Mouse (Mus musculus): ENCODE results near the gene P2ry10b. TPM values are rescaled to one million over a fixed set of nuclear protein-coding genes. Genes with fewer than 3 reads are reported as not detected.

P2ry10b gene
- polyA plus RNA-seq, 1 experiment = not detected

DNA sequence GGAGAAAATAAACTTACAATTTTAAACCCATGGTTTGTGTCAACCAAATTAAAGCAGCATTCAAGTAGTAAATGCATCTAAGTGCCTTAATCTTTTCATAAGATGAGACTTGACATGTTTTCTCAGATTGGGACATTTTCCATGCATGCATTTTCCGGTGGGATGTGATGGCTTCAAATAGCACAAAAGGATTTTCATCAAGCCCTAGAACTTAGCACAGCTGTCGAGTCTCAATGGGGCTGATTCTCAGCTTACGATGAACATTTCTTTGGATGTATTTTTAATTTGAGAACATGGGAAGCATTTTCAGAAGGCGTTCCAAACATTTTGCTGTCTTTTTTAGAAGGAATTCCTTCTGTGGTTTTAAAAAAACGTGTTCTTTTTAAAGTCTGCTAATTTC, 1.3 kb downstream of the P2ry10b start:
- Histone ChIP-seq H3K4me3 (ENCODE audit: low read depth, low read length) (no peak overlapping the region), H3K27me3 (ENCODE audit: control insufficient read depth, insufficient read depth, low read length, poor library complexity, severe bottlenecking) (no peaks in the 10 kb centered on the region), H3K4me1 (ENCODE audit: control insufficient read depth, insufficient read depth, low read length) (no peaks in the 10 kb centered on the region), H3K36me3 (ENCODE audit: control insufficient read depth, insufficient read depth, low read length, poor library complexity, severe bottlenecking) (no peaks in the 10 kb centered on the region), H3K27ac (ENCODE audit: insufficient read depth, low read length) (no peak overlapping the region), H3K9me3 (replicated peaks; ENCODE audit: control insufficient read depth, insufficient read depth, low read length, poor library complexity, severe bottlenecking) (no peaks in the 10 kb centered on the region), H3K9ac (ENCODE audit: low read depth, poor library complexity, severe bottlenecking) (no peak overlapping the region)
- TF ChIP-seq EP300 (IDR thresholded peaks at IDR 0.05; ENCODE audit: insufficient read depth, low read depth, low read length) (no peak), POLR2A (IDR thresholded peaks at IDR 0.05; ENCODE audit: insufficient read depth, low read length) (no peak), CTCF (IDR thresholded peaks at IDR 0.05; ENCODE audit: low read depth, low read length) (no peak)

GRCm38 (mm10) chrX:107150752-107151515, 2.2 kb downstream of the P2ry10b start:
- H3K27ac ChIP-seq (ENCODE audit: insufficient read depth, low read length) = no peak overlapping the region
- TF ChIP-seq POLR2A (IDR thresholded peaks at IDR 0.05; ENCODE audit: insufficient read depth, low read length) (no peak), EP300 (IDR thresholded peaks at IDR 0.05; ENCODE audit: insufficient read depth, low read depth, low read length) (no peak), CTCF (IDR thresholded peaks at IDR 0.05; ENCODE audit: low read depth, low read length) (no peak)

GRCm38 (mm10) chrX:107156021-107156420, 7.3 kb downstream of the P2ry10b start:
- H3K36me3 ChIP-seq (ENCODE audit: control insufficient read depth, insufficient read depth, low read length, poor library complexity, severe bottlenecking) = no peaks in the 10 kb centered on the region
- no peak overlapping the region for H3K27ac ChIP-seq (ENCODE audit: insufficient read depth, low read length)
- no peaks in the 10 kb centered on the region for H3K4me1 ChIP-seq (ENCODE audit: control insufficient read depth, insufficient read depth, low read length)
- no peak overlapping the region for H3K9ac ChIP-seq (ENCODE audit: low read depth, poor library complexity, severe bottlenecking)
- no peak for TF ChIP-seq POLR2A (IDR thresholded peaks at IDR 0.05; ENCODE audit: insufficient read depth, low read length)
- TF ChIP-seq EP300 (IDR thresholded peaks at IDR 0.05; ENCODE audit: insufficient read depth, low read depth, low read length) = no peak
- TF ChIP-seq CTCF (IDR thresholded peaks at IDR 0.05; ENCODE audit: low read depth, low read length) = no peak
- H3K27me3 ChIP-seq (ENCODE audit: control insufficient read depth, insufficient read depth, low read length, poor library complexity, severe bottlenecking) = no peaks in the 10 kb centered on the region
- no peaks in the 10 kb centered on the region for H3K9me3 ChIP-seq (replicated peaks; ENCODE audit: control insufficient read depth, insufficient read depth, low read length, poor library complexity, severe bottlenecking)
- H3K4me3 ChIP-seq (ENCODE audit: low read depth, low read length) = no peak overlapping the region

More at GRCm38 (mm10) chrX:107150752-107151515, 2.2 kb downstream of the P2ry10b start:
- no peaks in the 10 kb centered on the region for H3K4me1 ChIP-seq (ENCODE audit: control insufficient read depth, insufficient read depth, low read length)
- H3K27me3 ChIP-seq (ENCODE audit: control insufficient read depth, insufficient read depth, low read length, poor library complexity, severe bottlenecking) = no peaks in the 10 kb centered on the region
- no peaks in the 10 kb centered on the region for H3K36me3 ChIP-seq (ENCODE audit: control insufficient read depth, insufficient read depth, low read length, poor library complexity, severe bottlenecking)
- H3K9me3 ChIP-seq (replicated peaks; ENCODE audit: control insufficient read depth, insufficient read depth, low read length, poor library complexity, severe bottlenecking) = no peaks in the 10 kb centered on the region
- no peak overlapping the region for H3K4me3 ChIP-seq (ENCODE audit: low read depth, low read length)
- H3K9ac ChIP-seq (ENCODE audit: low read depth, poor library complexity, severe bottlenecking) = no peak overlapping the region

GRCm38 (mm10) chrX:107160496-107160895, 11.8 kb downstream of the P2ry10b start:
- Histone ChIP-seq H3K36me3 (ENCODE audit: control insufficient read depth, insufficient read depth, low read length, poor library complexity, severe bottlenecking) (no peaks in the 10 kb centered on the region), H3K4me1 (ENCODE audit: control insufficient read depth, insufficient read depth, low read length) (no peaks in the 10 kb centered on the region)
- TF ChIP-seq CTCF (IDR thresholded peaks at IDR 0.05; ENCODE audit: low read depth, low read length) = no peak
- no peak for TF ChIP-seq EP300 (IDR thresholded peaks at IDR 0.05; ENCODE audit: insufficient read depth, low read depth, low read length)
- no peak for TF ChIP-seq POLR2A (IDR thresholded peaks at IDR 0.05; ENCODE audit: insufficient read depth, low read length)

DNA sequence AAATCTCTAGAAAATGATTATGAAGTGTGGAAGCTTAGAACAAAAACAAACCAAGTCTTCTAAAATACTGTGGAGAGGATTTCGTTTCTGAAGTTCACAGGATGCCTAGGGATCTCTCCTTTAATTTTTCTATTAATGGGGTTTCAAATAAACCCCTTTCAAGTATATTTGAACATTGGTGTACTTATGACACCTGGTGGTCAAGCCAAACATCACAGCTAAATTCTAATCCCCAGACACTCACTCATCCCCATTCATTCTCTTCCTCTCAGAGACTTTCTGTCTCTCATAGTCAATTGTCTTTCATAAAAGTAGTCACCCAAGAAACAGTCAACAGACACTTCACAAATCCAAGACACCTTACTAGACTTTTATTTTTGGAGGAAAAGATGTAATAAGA, 19.6 kb downstream of the P2ry10b start:
- Histone ChIP-seq H3K9me3 (replicated peaks; ENCODE audit: control insufficient read depth, insufficient read depth, low read length, poor library complexity, severe bottlenecking) (no peaks in the 10 kb centered on the region), H3K4me1 (ENCODE audit: control insufficient read depth, insufficient read depth, low read length) (no peaks in the 10 kb centered on the region), H3K27me3 (ENCODE audit: control insufficient read depth, insufficient read depth, low read length, poor library complexity, severe bottlenecking) (no peaks in the 10 kb centered on the region), H3K27ac (ENCODE audit: insufficient read depth, low read length) (no peak overlapping the region), H3K4me3 (ENCODE audit: low read depth, low read length) (no peak overlapping the region), H3K9ac (ENCODE audit: low read depth, poor library complexity, severe bottlenecking) (no peak overlapping the region), H3K36me3 (ENCODE audit: control insufficient read depth, insufficient read depth, low read length, poor library complexity, severe bottlenecking) (no peaks in the 10 kb centered on the region)
- TF ChIP-seq POLR2A (IDR thresholded peaks at IDR 0.05; ENCODE audit: insufficient read depth, low read length) (no peak), EP300 (IDR thresholded peaks at IDR 0.05; ENCODE audit: insufficient read depth, low read depth, low read length) (no peak), CTCF (IDR thresholded peaks at IDR 0.05; ENCODE audit: low read depth, low read length) (no peak)

More at GRCm38 (mm10) chrX:107160496-107160895, 11.8 kb downstream of the P2ry10b start:
- Histone ChIP-seq H3K27me3 (ENCODE audit: control insufficient read depth, insufficient read depth, low read length, poor library complexity, severe bottlenecking) (no peaks in the 10 kb centered on the region), H3K9ac (ENCODE audit: low read depth, poor library complexity, severe bottlenecking) (no peak overlapping the region), H3K9me3 (replicated peaks; ENCODE audit: control insufficient read depth, insufficient read depth, low read length, poor library complexity, severe bottlenecking) (no peaks in the 10 kb centered on the region), H3K27ac (ENCODE audit: insufficient read depth, low read length) (no peak overlapping the region), H3K4me3 (ENCODE audit: low read depth, low read length) (no peak overlapping the region)

GRCm38 (mm10) chrX:107169128-107169527, 20.4 kb downstream of the P2ry10b start:
- no peak overlapping the region for H3K9ac ChIP-seq (ENCODE audit: low read depth, poor library complexity, severe bottlenecking)
- H3K4me1 ChIP-seq (ENCODE audit: control insufficient read depth, insufficient read depth, low read length) = no peaks in the 10 kb centered on the region
- H3K4me3 ChIP-seq (ENCODE audit: low read depth, low read length) = no peak overlapping the region
- no peaks in the 10 kb centered on the region for H3K36me3 ChIP-seq (ENCODE audit: control insufficient read depth, insufficient read depth, low read length, poor library complexity, severe bottlenecking)
- TF ChIP-seq POLR2A (IDR thresholded peaks at IDR 0.05; ENCODE audit: insufficient read depth, low read length) (no peak), EP300 (IDR thresholded peaks at IDR 0.05; ENCODE audit: insufficient read depth, low read depth, low read length) (no peak), CTCF (IDR thresholded peaks at IDR 0.05; ENCODE audit: low read depth, low read length) (no peak)
- no peak overlapping the region for H3K27ac ChIP-seq (ENCODE audit: insufficient read depth, low read length)
- no peaks in the 10 kb centered on the region for H3K9me3 ChIP-seq (replicated peaks; ENCODE audit: control insufficient read depth, insufficient read depth, low read length, poor library complexity, severe bottlenecking)
- H3K27me3 ChIP-seq (ENCODE audit: control insufficient read depth, insufficient read depth, low read length, poor library complexity, severe bottlenecking) = no peaks in the 10 kb centered on the region
